Mouse (Mus musculus): ENCODE data around the gene Dzank1.
A peak's percentile ranks its signal among the peaks of the same experiment; 100 is the strongest.

Gene Dzank1

GRCm38 (mm10) chr2:144526981-144527820 lies at the start of gene Dzank1, which contains the start of gene Polr3f:
Gene Dzank1 (minus strand): TSS chr2:144527414.
Gene Polr3f (plus strand): TSS chr2:144527718.
- peak; percentile 97 for DNase-seq (ENCODE audit: low spot score)

DNA sequence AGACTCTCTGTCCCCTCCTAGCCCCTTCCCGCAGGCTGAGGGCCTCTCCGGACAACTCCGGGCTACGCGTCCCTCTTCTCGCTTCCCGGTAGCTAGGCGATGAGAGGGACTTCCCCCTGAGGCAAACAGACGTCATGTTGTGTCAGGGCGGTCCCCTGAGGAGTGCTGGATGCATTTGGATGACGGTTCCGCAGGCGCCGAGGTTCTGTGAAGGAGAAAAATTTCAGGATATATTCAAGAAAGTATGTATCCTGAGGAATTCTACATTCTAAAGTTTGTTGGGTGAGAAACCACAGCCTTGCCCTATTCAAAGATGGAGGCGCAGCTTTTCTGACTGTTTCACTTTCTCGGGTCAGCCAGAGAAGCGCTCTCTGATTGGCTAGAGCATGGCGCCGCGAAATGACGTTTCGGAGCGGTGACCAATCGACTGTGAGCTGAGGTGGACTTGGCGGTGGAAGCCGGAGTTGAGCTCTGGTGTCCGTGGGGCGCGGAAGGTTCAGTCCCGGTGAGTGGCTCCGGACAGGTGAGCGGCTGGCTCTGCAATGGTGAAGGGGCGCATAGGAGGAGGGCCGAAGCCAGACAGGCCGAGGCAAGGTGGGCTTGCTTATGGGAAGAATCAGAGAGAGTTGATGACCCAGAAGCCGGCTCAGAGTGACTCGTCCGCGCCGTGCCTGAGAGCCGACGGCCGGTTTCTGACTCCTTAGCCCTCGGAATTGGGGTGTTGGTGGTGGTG lies 28.8 kb upstream of the Dzank1 start, which contains the start of gene Sec23b:
TSS of gene Sec23b (plus strand) at position 410 of the 733 bp plus-strand sequence.
- peak; percentile 97 for DNase-seq (ENCODE audit: low spot score)

GRCm38 (mm10) chr2:144555286-144555819 lies 28.1 kb upstream of the Dzank1 start:
- no peak for DNase-seq (ENCODE audit: low spot score)

DNA sequence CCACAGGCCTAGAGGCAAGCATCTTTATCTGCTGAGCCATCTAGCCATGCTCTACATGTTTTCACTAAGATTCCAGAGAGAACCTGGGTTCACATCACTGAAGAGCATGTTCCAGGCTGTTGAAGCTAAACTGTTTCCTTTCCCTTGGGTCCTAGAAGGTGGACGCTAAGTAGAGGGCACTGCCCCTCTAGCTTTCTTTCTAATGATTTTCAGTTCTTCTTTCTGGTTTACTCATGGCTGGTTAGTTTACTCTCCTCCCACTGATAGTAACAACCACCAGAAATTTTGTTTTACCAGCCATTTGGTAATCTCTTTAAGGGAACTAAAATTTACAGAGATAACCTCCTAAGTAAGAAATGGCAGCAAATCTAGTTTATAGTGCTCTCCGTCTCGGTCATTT lies 26.7 kb upstream of the Dzank1 start:
- no peak for DNase-seq (ENCODE audit: low spot score)

DNA sequence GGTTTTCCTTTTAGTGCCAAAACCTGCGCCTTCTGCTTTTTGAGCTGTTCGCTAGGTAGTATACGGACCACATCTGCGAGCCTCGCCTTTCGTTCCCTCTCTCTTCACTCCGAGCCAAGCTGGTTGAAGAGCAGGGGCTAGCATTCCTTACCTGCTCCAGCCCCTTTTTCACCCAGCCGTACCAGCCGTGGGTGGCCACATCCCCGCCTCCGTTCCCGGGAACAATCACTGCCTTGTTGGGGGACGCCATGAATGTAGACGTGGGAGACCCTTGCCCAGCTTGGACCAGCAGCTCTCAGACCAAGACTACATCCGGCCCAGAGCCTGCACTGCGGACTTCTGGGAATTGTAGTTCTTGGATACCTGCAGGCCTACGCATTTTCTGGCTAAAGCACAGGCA lies 23.3 kb upstream of the Dzank1 start, which contains the start of gene Rbbp9:
TSS of gene Rbbp9 (minus strand) at position 341 of the 400 bp plus-strand sequence.
- peak; percentile 75 for DNase-seq (ENCODE audit: low spot score)

GRCm38 (mm10) chr2:144547559-144547958 lies 20.3 kb upstream of the Dzank1 start:
- no peak for DNase-seq (ENCODE audit: low spot score)

DNA sequence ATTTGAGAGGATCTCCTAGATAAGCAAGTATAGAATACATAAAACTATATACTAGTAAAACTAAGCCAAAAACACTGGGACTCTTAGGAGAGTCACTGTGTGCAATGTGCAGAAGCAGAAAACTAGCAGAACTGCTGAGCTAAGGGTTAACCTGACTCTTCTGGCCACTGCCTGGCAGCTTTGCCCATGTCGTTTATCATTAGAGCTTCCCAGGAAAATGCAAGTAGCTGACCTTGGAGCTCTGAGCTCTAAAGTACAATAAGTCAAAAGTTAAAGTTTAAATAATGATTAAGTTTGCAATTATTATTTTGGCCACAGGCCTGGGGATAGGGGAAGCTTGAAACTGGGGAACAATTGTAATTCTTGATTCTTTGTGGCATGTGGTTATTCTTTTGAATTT lies 18.3 kb upstream of the Dzank1 start:
- no peak for DNase-seq (ENCODE audit: low spot score)

DNA sequence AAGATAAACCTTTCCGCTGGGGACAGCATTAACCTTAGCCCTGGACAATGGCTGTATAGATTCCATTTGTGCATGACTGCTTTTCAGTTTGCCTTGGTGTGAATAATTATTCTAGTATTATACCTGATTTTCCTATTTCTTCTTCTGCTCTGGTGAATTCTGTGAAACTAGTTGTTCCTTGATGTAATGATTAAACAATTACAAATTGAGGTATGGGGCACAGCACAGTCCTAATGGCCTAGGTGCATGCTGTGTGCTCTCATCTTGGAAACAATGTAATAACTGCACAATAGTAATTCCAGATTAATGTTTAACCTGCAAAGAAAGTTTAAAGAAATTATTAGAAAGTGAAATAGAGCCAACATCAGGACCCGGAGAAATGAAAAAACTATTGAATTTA lies 17.8 kb upstream of the Dzank1 start:
- DNase-seq (ENCODE audit: low spot score) = no peak

DNA sequence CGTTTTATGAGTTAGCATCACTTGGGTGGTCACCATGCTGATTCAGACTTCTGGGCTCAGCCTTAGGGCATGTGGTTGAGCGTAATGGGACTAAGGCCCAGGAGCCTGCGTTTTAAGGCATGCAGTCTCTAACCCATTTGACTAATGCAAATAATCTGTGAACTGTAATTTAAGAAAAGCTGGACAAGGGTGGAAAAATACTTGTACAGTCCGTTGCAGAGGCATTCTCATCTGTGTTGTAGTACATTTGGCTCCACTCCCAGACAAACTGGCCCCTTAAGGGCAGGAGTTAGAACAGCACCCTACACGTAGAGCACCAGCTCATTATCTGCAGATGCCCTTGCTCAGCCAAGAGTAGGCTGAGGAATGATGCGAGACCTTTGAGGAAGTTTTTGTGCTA lies 17.4 kb upstream of the Dzank1 start:
- DNase-seq (ENCODE audit: low spot score) = no peak

DNA sequence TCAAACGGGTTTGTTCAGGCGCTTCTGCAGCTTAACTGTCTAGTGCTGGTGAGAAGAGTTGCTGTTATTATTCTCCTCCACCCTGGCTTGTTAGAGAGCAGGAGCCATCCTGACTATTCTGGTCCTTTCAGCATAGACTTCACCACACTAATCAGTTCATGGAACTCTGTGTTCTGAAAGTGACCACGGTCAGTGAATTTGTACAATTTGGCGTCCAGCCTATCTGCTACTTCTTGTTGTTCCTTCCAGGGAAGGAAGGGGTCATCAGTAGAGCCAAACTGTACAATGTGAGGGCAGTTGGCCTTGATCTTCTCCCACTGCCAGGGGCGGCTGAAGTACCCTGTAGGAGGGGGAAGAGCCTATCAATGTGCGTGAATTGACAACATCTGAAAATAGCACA lies 16.5 kb upstream of the Dzank1 start:
- no peak for DNase-seq (ENCODE audit: low spot score)

DNA sequence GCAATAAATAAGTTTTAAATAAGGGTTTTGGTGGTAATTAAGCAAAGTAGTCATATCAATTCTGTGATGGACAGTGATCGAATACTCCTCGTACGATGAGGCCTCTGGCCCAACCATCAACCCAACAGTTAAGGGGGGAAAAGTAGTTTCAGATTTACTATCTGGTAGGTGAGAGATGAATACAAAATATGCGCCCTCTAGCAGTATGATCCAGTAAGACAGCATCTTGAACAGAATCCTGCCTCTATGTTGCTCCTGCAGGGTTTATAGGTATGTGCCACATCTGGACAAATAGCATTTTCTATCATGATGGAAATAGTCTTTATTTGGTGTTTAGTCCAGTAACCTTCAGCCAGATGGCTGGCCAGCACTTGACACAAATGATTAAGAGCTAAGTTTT lies 14.0 kb upstream of the Dzank1 start:
- DNase-seq (ENCODE audit: low spot score) = no peak

DNA sequence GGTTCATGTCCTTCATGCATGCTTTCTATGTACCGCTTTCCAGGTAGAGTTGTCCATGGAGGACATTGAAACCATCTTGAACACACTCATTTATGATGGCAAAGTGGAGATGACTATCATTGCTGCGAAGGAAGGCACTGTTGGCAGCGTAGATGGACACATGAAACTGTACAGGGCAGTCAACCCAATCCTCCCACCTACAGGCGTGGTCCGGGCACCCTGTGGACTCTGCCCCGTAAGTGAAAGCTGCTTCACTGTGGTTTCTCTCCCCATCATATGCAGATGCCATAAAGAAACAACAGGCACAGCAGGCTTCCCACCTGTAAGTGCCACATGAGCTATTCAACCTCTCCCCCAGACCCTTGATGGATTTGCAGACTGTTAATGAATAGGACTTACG lies 9.9 kb upstream of the Dzank1 start:
- no peak for DNase-seq (ENCODE audit: low spot score)

DNA sequence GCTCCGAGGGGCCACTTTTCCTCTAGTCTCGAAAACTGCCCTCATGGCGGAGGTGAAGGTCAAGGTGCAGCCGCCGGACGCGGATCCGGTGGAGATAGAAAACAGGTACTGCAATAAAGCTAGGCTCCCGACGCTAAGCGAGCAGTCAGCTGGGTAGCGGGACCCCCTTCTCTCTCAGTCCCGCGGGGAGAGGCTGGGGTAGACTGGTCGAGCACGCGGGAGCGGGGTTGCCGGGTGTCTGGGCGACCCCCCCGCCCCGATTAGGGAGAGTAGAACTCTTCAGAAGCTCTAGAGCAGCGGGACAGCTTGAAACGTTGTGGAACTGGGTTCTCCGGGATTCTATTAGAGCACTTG lies 584 bp upstream of the Dzank1 start:
- no peak for DNase-seq (ENCODE audit: low spot score)

DNA sequence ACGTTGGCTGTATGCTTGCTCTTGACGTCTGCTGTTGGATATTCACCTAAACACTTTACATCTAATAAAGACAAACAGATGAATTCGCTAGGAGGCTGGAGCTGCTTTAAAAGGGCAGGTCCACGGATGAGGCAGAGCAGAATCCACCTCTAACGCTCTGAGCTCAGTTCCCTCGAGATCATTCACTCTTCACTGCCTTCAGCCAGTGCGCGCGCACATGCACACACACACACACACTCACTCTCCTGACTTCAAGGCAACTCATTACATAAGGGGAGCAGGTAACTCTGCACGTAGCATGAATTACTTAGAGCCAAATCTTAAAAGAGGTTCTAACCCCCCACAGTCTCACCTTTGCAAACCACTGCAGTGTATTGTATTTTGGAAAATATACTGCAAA lies 1.4 kb downstream of the Dzank1 start:
- DNase-seq (ENCODE audit: low spot score) = no peak

GRCm38 (mm10) chr2:144519772-144520171 lies 7.4 kb downstream of the Dzank1 start:
- no peak for DNase-seq (ENCODE audit: low spot score)

GRCm38 (mm10) chr2:144514619-144515018 lies 12.6 kb downstream of the Dzank1 start:
- DNase-seq (ENCODE audit: low spot score) = no peak

- no peak for DNase-seq (ENCODE audit: low spot score)
Observed at GRCm38 (mm10) chr2:144502134-144502533, 25.1 kb downstream of the Dzank1 start.

GRCm38 (mm10) chr2:144489342-144489741 lies 37.9 kb downstream of the Dzank1 start:
- DNase-seq (ENCODE audit: low spot score) = no peak

GRCm38 (mm10) chr2:144487476-144487875 lies 39.7 kb downstream of the Dzank1 start:
- no peak for DNase-seq (ENCODE audit: low spot score)

DNA sequence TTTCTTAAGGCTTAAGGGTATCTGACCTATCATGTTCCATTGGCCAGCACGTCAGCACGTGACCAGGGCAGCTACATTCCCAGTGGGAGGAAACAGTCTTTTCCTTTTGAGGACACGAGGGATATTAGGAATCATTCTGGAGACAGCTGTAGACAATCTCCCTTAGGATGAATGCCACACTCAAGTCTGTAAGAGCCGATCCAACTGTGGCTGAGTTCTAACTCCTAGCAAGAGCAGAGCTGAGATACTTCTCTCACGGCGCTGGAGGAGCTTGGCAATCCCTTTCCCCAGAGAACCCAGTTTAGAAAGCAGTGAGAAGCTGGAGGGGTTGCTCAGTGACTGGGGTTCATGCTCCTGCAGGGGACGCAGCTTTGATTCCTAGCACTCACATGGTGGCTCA lies 41.8 kb downstream of the Dzank1 start:
- DNase-seq (ENCODE audit: low spot score) = no peak

DNA sequence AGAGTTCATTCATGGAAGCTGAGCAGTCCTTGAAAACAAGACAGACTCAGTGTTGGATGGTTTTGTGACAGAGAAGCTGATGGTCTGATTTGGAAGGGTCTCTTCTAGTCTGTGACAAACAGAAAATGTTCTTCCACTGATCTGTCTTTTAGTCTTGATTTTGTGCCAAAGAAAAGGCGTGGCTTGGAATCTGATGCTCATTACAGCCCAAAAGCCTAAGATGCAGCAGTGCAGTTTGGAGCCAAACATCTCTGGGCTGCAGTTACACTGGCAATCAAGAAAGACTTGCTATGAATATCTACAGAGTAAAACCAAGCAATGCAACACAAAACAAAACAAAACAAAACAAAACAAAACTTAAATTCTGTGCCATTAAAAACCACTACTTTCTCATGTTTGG lies 43.1 kb downstream of the Dzank1 start:
- no peak for DNase-seq (ENCODE audit: low spot score)

DNA sequence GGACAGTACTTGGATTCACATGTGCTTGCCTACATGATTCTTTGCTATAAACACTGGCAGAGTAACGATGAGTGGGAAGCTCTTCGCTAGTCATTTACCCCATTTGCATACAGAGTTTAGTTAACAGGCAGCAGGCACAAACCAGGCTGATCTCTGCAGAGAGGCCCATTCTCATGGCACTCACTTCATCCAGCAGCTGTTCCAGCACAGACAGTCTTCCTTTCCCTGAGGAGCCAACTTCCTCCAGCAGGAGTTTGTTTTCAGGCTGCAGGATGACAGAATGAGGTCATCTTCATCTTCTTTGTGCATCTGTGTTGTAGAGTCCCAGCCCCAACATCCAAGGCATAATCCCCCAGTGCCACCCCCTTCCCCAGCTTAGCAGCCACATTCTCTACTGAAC lies 47.8 kb downstream of the Dzank1 start:
- DNase-seq (ENCODE audit: low spot score) = no peak

DNA sequence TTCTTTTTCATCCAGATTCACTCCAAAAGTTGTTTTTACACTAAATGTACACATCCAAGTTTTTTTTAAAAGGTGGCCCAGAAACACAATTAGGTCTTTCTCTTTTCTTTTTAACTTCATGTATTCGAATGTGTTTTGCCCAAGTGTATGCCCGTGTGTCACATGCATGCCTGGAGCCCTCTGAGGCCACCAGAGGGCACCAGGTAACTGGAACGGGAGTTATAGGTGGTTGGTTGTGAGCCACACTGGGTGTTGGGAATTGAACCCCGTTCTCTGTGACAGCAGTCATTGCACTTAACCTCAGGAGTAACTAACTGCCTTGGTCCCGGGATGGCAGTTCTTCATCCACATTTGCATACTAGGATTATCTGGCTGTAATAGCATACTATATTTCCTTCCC lies 60.0 kb downstream of the Dzank1 start:
- no peak for DNase-seq (ENCODE audit: low spot score)
